Mouse (Mus musculus) regulatory T cell (primary cell): ENCODE data around the gene Gdpd5.

Experiments used
- in situ Hi-C: fragments of 300-600 bp; cut with MboI, MseI; formaldehyde crosslinking; loops from one replicate; pipeline ENCODE4 v1.15.1; 2025; ENCODE audit warnings: high pct_unique_total_duplicates

The Gdpd5 gene

GRCm38 (mm10) chr7:99403254-99403653 lies 22.0 kb downstream of the Gdpd5 start:
- in situ Hi-C loops: no loop called here

DNA sequence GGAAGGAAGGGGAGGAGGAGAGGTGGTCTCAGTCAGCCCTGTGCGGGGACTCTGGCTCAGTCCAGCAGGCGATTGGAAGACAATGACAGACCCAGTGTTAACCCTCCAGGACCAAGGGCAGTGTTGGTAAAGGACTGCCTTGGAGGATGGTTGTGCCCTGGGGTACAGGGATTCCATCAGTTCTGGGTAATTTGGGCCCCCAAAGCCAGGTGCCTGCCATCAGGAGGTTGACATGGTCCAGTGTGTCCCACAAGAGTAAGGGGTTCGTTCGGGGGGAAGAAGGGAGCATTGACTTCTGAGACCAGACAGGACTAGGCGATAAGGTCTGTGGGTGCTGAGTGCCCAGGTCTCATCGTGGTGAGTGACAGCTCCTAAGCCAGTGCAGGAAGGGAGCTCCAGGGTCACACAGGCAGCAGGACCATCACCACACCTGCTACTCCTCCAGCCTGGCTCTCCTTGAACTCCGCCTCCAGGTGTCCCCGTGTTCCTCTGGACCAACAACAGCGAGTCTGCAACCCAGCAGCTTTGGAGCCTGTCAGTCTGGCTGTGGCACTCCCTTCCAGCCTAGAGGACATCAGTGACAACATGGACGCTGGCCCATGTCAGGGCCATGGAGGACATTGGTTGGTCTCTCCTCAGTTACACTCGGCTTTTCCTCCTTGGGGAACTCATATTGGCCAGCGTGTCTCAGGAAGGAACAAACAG lies 23.0 kb downstream of the Gdpd5 start:
- in situ Hi-C loops: no loop called here

- in situ Hi-C loops: no loop called here
These were observed 24.4 kb downstream of the Gdpd5 start for GRCm38 (mm10) chr7:99405386-99406155.

GRCm38 (mm10) chr7:99407598-99407997 lies 26.4 kb downstream of the Gdpd5 start:
- in situ Hi-C loops: no loop called here

DNA sequence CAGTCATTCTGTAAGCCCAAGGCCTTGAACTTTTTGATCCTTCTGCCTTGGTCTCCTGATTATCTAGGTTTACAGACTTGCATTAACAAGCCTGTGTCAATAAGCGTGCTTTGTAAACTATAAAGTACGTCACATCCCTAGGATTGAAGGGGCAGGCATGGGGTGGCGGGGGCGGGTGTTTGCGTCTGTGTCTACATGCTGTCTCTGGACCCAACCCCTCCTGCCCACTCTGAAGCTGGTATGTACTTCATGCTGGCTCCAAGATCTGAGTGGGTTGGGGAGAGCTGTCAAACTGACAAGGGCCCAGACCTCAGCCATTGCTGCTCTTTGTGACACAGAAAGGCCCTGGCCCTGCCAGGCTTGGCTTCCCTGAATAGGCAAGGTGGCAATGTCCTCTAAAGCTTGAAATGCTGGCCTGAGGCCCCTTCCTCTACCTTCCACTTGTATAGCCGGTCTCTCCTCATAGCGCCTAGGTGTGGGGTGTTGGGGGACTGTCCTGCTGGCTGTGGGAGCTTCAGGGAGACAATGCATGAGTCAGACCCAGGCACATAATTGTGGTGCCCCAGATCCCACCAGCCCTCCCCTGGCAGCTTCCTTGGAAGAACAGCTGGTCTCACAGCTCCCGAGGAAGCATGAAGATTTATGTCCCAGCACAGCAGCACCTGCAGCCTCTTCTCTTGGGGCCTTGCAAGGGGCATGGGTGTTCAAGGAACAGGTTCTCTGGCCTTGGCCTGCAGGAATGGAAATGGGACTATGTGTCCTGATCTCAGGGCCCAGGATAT lies 28.4 kb downstream of the Gdpd5 start:
- in situ Hi-C loops: no loop called here

DNA sequence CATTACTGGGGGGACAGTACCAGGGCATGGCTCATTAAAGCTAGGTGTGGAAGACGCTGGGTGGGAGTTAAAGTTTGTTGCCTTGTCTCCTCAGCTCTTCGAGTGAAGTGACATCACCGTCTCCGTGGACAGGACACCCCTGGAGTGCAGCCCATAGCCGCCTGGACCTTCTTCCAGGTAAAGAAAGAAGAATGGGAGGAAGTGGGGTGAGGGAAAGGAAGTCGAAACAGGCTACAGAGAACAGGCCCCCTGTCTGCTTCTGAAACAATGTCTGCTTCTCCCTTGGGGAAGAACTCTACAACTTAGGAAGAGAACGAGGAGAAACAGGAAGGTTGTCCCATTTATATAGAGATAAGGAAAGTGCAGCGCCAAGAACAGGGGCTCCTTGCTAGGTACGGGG lies 29.1 kb downstream of the Gdpd5 start:
- in situ Hi-C loops: no loop called here

DNA sequence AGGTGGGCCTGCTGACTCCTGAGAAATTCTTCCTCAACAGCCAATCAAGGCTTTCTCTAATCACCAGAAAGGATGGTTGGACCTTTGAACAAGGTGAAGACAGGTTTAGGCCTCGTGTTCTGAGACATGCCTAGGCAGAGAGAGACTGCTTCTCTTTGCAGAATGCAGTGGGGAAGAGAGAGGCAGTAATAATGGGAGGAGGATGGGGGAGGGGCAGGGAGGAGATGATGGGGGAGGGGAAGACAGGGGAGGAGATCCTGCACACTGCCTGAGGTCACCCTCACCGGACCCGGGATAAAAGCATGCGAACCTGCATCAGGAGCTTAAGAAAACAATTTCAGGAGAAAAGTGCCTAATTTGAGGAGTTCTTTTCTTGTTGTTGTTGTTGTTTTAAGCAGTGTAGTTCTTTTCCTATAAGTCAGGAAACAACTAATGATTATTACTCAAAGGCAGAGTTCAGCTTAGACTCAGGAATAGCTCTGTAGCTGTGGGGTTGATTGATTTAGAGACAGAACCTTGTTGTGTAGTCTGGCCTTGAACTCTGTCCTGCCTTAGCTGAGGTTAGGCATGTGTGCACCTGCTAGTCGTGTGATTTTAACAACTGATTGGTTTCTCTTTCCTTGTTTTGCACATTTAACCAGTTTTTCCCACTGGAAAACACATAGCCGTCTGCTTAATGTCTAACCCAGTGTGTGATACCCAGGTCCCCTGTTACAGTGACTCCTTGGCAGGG lies 30.0 kb downstream of the Gdpd5 start:
- in situ Hi-C loops: no loop called here

DNA sequence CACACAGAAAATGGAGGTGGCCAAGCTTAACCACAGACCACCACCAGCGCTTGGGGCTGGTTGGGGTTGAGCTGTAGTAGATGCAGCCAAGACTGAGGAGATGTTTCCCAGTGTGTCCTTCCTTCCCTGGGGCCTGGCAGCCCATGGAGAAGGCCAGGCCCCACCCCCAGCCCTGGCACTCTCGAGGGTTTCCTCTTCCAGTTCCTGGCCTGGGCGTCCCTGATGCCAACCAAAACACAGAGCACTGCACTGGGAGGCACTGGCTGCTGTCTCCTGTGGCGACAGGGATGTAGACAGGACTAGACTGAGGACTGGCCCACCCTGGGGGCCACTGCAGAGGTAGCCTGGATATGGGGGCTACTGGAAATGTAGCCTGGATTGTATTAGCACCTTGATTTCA lies 33.8 kb downstream of the Gdpd5 start:
- in situ Hi-C loops: no loop called here

DNA sequence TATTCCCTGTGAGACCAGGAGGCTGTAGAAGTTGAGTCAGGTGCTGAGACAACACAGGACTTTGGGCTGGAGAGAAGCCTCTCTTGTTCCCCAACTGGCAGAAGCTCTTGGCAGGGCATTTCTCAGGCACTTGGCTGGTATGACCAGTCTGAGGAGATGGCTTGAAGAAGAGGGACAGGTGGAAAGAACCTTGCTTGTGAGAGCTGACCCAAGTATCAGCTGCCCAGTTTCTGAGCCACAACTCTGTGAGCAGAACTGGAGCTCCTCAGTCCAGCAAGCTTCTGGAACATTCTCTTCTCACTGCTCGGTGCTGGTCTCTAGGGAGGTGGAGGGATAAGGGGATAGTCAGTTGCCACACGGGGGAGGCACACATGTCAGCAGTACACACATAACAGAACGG lies 38.1 kb downstream of the Gdpd5 start:
- in situ Hi-C loops: no loop called here

- in situ Hi-C loops: no loop called here
These were observed 39.8 kb downstream of the Gdpd5 start for GRCm38 (mm10) chr7:99421006-99421405.

- in situ Hi-C loops: no loop called here
These were observed 43.4 kb downstream of the Gdpd5 start for GRCm38 (mm10) chr7:99424538-99425155.

DNA sequence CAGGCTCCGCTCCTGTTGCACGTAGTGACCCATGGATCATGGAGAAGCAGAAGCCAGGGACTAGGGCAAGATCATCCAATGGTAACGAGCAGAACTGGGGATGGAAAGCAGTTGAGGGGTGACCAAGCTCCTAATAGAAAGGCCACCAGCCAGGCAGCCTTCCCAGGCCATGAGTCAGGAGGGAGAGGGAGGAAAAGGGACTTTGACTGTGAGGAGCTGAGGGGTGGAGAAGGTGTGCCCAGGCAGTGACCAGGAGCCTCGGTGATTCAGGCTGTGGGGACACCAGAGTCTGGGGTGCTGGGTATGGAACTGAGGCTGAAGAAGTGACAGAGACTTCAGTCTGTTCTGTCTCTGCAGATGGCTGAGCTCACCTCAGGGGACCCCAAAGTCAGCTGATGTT lies 44.5 kb downstream of the Gdpd5 start:
- in situ Hi-C loops: no loop called here

DNA sequence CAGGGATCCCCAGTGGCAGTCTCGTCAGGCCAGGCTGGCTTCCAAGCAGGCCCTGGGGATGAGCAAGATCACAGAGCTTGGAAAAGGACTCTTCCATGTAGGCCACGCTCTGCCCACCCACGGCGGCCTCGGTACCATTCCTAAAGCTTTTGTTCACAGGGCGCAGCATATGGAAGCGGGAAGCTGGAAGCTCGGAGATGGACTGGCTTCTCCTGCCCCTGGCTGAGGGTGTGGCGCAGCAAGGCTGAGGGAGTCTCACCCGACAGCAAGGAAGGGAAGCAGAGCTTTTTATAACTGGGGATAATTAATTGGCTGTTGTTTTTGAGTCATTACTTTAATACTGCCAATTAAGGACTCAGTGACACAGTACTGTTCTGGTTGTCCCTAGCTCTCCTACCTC lies 45.8 kb downstream of the Gdpd5 start:
- in situ Hi-C loops: no loop called here

- in situ Hi-C loops: no loop called here
These were observed 46.8 kb downstream of the Gdpd5 start for GRCm38 (mm10) chr7:99427987-99428386.

- in situ Hi-C loops: no loop called here
These were observed 47.6 kb downstream of the Gdpd5 start for GRCm38 (mm10) chr7:99428836-99429235.

DNA sequence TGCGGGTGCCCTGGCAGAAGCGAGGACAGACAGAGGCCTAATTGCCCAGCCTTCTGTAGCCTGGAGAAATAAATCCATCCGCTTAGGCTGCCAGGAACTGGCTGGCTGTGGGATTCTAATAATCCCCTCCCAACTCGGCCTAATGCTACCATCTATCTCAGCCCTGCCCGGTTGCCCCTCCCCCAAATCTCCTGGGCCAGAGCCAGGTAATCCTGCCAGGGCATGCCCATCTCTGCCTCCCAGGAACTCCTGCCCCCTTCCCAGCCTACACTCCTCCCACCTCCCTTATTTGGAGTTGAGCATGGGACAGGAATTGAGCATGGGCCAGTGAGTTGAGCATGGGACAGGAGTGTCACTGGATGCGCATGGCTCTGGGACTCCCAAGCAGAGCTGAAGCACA lies 48.6 kb downstream of the Gdpd5 start:
- in situ Hi-C loops: no loop called here

GRCm38 (mm10) chr7:99430246-99430645 lies 49.0 kb downstream of the Gdpd5 start:
- in situ Hi-C loops: no loop called here

DNA sequence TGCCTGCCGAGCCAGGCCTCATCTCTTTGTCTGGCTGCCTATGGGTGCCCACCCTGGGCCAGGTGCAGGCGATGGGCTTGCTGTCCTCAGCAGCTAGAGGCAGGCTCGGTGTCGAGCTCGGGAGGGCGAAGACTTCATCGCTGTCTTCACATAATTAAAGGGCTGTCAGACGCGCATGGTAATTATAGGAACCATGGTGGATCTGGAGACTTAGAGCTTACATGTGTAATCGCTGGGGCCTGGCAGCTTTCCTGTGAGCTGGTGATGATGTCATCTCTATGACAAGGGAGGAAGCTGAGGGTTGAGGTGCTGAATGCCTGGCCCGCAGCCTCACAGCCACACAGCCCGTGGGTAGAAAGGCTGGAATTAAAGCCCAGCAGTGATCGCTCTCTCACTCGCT lies 51.0 kb downstream of the Gdpd5 start:
- in situ Hi-C loops: no loop called here

DNA sequence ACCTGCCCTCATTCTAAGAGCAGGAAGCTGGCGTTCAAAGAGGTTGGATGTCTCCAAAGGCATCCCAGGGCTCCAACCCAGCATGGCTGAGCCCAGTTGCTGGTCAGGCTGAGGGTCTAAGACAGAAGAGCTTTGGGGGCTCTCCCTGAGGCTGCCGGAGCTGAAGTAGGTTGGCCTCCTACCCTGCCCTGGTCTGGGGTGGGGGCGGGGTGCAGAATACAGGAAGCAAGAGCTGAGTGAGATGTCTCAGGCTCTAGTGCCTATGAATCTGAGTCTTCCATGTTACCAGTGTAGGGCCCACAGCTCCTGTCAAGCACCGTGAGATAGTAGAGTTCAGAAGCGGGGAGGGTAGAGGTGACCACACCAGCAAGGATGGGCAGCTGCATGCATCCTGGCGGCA lies 51.6 kb downstream of the Gdpd5 start:
- in situ Hi-C loops: no loop called here

- in situ Hi-C loops: no loop called here
These were observed 53.5 kb downstream of the Gdpd5 start for GRCm38 (mm10) chr7:99434672-99435250.

DNA sequence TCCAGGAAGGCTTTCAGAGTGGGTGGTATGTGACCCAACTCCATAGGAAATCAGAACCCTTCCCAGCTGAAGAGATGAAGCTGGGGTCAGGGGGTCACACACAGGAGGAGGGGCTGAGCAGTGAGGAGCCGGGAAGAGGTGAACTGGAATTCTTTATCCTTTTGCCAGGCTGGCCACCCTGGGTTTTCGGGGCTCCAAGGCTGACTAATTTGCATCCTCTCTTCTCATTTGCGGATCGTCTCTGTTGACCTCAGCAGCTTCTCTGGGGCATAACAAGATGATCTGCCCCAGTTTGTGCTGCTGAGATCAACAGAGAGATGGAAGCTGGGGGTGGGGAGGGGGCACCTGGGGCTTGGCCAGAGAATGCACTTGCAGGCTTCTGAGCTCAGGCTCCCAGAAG lies 55.3 kb downstream of the Gdpd5 start:
- in situ Hi-C loops: no loop called here
